Mouse (Mus musculus) inflammation-experienced regulatory T-cells (primary cell): ENCODE data around the gene Peg12. TPM values are rescaled to one million over a fixed set of nuclear protein-coding genes. Genes with fewer than 3 reads are reported as not detected.

Source experiments
- polyA plus RNA-seq, 2 experiments: library from polyadenylated mRNA; unstranded; fragments of 100-300 nt; shearing (Covaris generic); gene quantifications; one replicate each; pipeline ENCODE4 v1.2.1; 2017

Peg12 gene
- under 1 TPM; 0.22 to 0.66 TPM for polyA plus RNA-seq

GRCm38 (mm10) chr7:62463878-62464755 lies at the start of gene Peg12:
Peg12 (minus strand) TSS chr7:62464510.

GRCm38 (mm10) chr7:62419493-62420360 lies 44.6 kb downstream of the Peg12 start, which contains the start of gene Mkrn3:
Mkrn3 (minus strand) TSS chr7:62420139.

Other genes starting within 250 kb of the Peg12 start
- under 1 TPM; 0.12 to 0.42 TPM for gene Ndn, start 117.9 kb downstream of the Peg12 start, polyA plus RNA-seq
- under 1 TPM in 1 of 2 experiments, not detected in 1; 0.42 TPM for gene Magel2, start 87.5 kb downstream of the Peg12 start, polyA plus RNA-seq
- gene Mkrn3, start 44.4 kb downstream of the Peg12 start, polyA plus RNA-seq: not detected